ENCODE assay signal across 31 mouse cellular contexts in the genomic region with DNA sequence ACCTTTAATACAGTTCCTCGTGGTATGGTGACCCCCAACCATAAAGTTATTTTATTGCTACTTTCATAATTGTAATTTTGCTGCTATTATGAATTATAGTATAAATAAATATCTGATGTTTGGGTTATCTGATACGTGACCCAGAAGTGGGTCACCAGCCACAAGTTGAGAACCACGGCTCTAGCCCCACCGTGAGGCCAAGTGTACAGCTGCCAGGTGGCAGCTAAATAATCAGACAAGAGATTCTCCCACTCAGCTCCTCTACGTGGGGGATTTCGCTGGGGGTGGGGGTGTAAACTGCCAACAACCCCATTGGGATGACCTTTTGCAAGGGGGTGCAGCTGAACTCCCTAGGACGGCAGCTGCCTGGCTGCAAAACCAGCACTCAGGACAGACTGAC. TPM values are rescaled to one million over a fixed set of nuclear protein-coding genes. Genes with fewer than 3 reads are reported as not detected.
DNase-seq lines count a peak whose midpoint lies in the region; ATAC-seq and TF ChIP-seq lines count a peak whose summit lies in the region.
"Had no signal": no experiment of that assay in that cellular context is flagged by ENCODE, and none has a peak within 500 bp of the region (broad histone marks: within the 10 kb centered on the region; RNA-seq: fewer than 3 reads in every experiment).

No protein-coding gene starts in this region.

- peak; percentile 31 for TF ChIP-seq CTCF in heart, postnatal 0 days (IDR thresholded peaks at IDR 0.05; ENCODE audit: low read depth)
- TF ChIP-seq CTCF in liver, postnatal 0 days (IDR thresholded peaks at IDR 0.05; ENCODE audit: low read depth), result peak; percentile 25

- H3K9ac ChIP-seq in heart, postnatal 0 days (replicated peaks; ENCODE audit: low read depth, low read length), result no peak overlapping the region
- H3K9ac ChIP-seq in liver, postnatal 0 days (replicated peaks), result no peak overlapping the region
- H3K9ac ChIP-seq: embryonic facial prominence, embryonic 12.5 days; embryonic facial prominence, embryonic 15.5 days; forebrain, postnatal 0 days; heart, embryonic 15.5 days; hindbrain, embryonic 13.5 days had no signal

- H3K36me3 ChIP-seq in heart, postnatal 0 days (replicated peaks; ENCODE audit: control insufficient read depth, insufficient read depth, low read length), result peaks cover 12% of the 10 kb centered on the region; the same call in 1 of the 2 replicates
- H3K36me3 ChIP-seq in liver, postnatal 0 days (replicated peaks; ENCODE audit: insufficient read depth, low read length), result 0 out of 2 replicates have a peak, but pooled peaks cover 3% of the 10 kb centered on the region
- H3K36me3 ChIP-seq: embryonic facial prominence, embryonic 12.5 days; embryonic facial prominence, embryonic 15.5 days; G1E; heart, embryonic 12.5 days; heart, embryonic 15.5 days; hindbrain, embryonic 10.5 days; hindbrain, embryonic 13.5 days had no signal

- no peak overlapping the region for H3K4me3 ChIP-seq in heart, postnatal 0 days (ENCODE audit: low read depth, low read length)
- H3K4me3 ChIP-seq in liver, postnatal 0 days (ENCODE audit: low read depth, low read length), result no peak overlapping the region
- H3K4me3 ChIP-seq: embryonic facial prominence, embryonic 12.5 days; embryonic facial prominence, embryonic 15.5 days; heart, embryonic 12.5 days; heart, embryonic 15.5 days; hindbrain, embryonic 10.5 days; hindbrain, embryonic 13.5 days had no signal

- peaks cover 4% of the 10 kb centered on the region; the same call in 1 of the 2 replicates for H3K4me1 ChIP-seq in heart, postnatal 0 days (ENCODE audit: control insufficient read depth, insufficient read depth)
- no peaks in the 10 kb centered on the region for H3K4me1 ChIP-seq in liver, postnatal 0 days (ENCODE audit: insufficient read depth)

- 36% methylated on average over 7 of the region's 7 CpGs for whole genome bisulfite sequencing in heart, postnatal 0 days
- 46% methylated on average over 7 of the region's 7 CpGs for WGBS in liver, postnatal 0 days (ENCODE audit: insufficient replicate concordance)

- no peak overlapping the region for H3K4me2 ChIP-seq in heart, postnatal 0 days (ENCODE audit: low read depth, low read length)
- H3K4me2 ChIP-seq in liver, postnatal 0 days (ENCODE audit: low read depth, low read length), result no peak overlapping the region
- H3K4me2 ChIP-seq: embryonic facial prominence, embryonic 12.5 days; embryonic facial prominence, embryonic 15.5 days; heart, embryonic 12.5 days; heart, embryonic 15.5 days; hindbrain, embryonic 13.5 days had no signal

- TF ChIP-seq EP300 in heart, postnatal 0 days (IDR thresholded peaks at IDR 0.05; ENCODE audit: low read depth), result no peak
- no peak for TF ChIP-seq EP300 in liver, postnatal 0 days (IDR thresholded peaks at IDR 0.05; ENCODE audit: low read depth)

- peak; percentile 34 for DNase-seq in gastrocnemius, postnatal 14 days
- no peak for DNase-seq in gastrocnemius, postnatal 36 days
- no peak for DNase-seq in heart, postnatal 0 days (ENCODE audit: low spot score)
- no peak for DNase-seq in heart, postnatal 4 days
- no peak for DNase-seq in liver, postnatal 0 days
- no peak for DNase-seq in liver
- no peak for DNase-seq in natural killer cell, adult 2 months (ENCODE audit: low spot score in 2 of 2)
- DNase-seq: adrenal gland, adult 2 months; adrenal gland, postnatal 14 days; cerebellum, adult 11 months; cerebellum, adult 2 months; cerebellum, adult 9-11 months; cerebellum, postnatal 25 days; forebrain, postnatal 0 days; heart, postnatal 14 days; kidney, adult 18-20 months had no signal

- no peak overlapping the region for H3K27ac ChIP-seq in heart, postnatal 0 days (ENCODE audit: low read depth)
- H3K27ac ChIP-seq in liver, postnatal 0 days (ENCODE audit: low read depth), result no peak overlapping the region
- H3K27ac ChIP-seq: embryonic facial prominence, embryonic 12.5 days; embryonic facial prominence, embryonic 15.5 days; heart, embryonic 15.5 days; hindbrain, embryonic 10.5 days; hindbrain, embryonic 13.5 days had no signal

- no peak for ATAC-seq in heart, postnatal 0 days (ENCODE audit: insufficient read depth, low read depth)
- ATAC-seq in liver, postnatal 0 days, result no peak
- ATAC-seq: forebrain, embryonic 14.5 days; forebrain, postnatal 0 days; hindbrain, embryonic 16.5 days; inflammation-experienced regulatory T-cells, adult 6 months; intestine, embryonic 16.5 days had no signal

- peaks cover 10% of the 10 kb centered on the region; the same call in 1 of the 2 replicates for H3K27me3 ChIP-seq in heart, postnatal 0 days (ENCODE audit: control insufficient read depth, insufficient read depth, low read length)
- peaks cover 16% of the 10 kb centered on the region for H3K27me3 ChIP-seq in liver, postnatal 0 days (ENCODE audit: insufficient read depth, low read length)

- H3K9me3 ChIP-seq in heart, postnatal 0 days (replicated peaks; ENCODE audit: control insufficient read depth, low read length), result no peaks in the 10 kb centered on the region
- no peaks in the 10 kb centered on the region for H3K9me3 ChIP-seq in liver, postnatal 0 days (ENCODE audit: low read length)
- H3K9me3 ChIP-seq: embryonic facial prominence, embryonic 12.5 days; embryonic facial prominence, embryonic 15.5 days; G1E; heart, embryonic 12.5 days; heart, embryonic 15.5 days; hindbrain, embryonic 10.5 days; hindbrain, embryonic 13.5 days had no signal

- intact Hi-C loops in gastrocnemius, postnatal 14 days (cut with DNase I; ENCODE audit: low total_unique reads), result no loop called here
- intact Hi-C loops in gastrocnemius, postnatal 36 days (cut with DNase I), result loop anchor here (5.0 kb wide), 1 partner anchor 35 kb away; no protein-coding TSS in a partner anchor

RNA-seq across cellular contexts. Expression of a gene that starts 7.1 kb away (rescaled TPM):
- total RNA-seq in gastrocnemius, postnatal 14 days (2021), result 100 to 1,000 TPM; 460 to 465 TPM
- total RNA-seq in gastrocnemius, postnatal 36 days (2021), result 100 to 1,000 TPM; 612 to 621 TPM
- total RNA-seq in heart, postnatal 0 days (2014; rRNA removed; ENCODE audit: low replicate concordance), result 68.1 and 81.3 TPM in 2 replicates
- 24.7 and 25.9 TPM in 2 replicates for polyA plus RNA-seq in heart, postnatal 0 days (2015; fragmentation: Nextera tagmentation; extraction: Ambion mirVana)
- 10 to 100 TPM; 95.6 to 97.0 TPM for total RNA-seq in heart, postnatal 4 days (2021)
- 19.2 and 21.8 TPM in 2 replicates for polyA plus RNA-seq in liver, postnatal 0 days (2015; fragmentation: Nextera tagmentation; extraction: Ambion mirVana)
- total RNA-seq: common myeloid progenitor, adult 5-6 weeks; G1E had no signal
- polyA plus RNA-seq: G1E; inflammation-experienced regulatory T-cells, adult 6 months had no signal

RNA-seq across cellular contexts. Expression of a gene that starts 25.7 kb away (rescaled TPM):
- 100 to 1,000 TPM; 288 to 458 TPM for total RNA-seq in gastrocnemius, postnatal 14 days (2021)
- total RNA-seq in gastrocnemius, postnatal 36 days (2021), result 100 to 1,000 TPM; 572 to 620 TPM
- 1,058 and 1,196 TPM in 2 replicates for total RNA-seq in heart, postnatal 0 days (2014; rRNA removed; ENCODE audit: low replicate concordance)
- 332 and 600 TPM in 2 replicates for polyA plus RNA-seq in heart, postnatal 0 days (2015; fragmentation: Nextera tagmentation; extraction: Ambion mirVana)
- 100 to 1,000 TPM; 286 to 331 TPM for total RNA-seq in heart, postnatal 4 days (2021)
- 65.3 and 72.4 TPM in 2 replicates for polyA plus RNA-seq in liver, postnatal 0 days (2015; fragmentation: Nextera tagmentation; extraction: Ambion mirVana)

RNA-seq across cellular contexts. Expression of a gene that starts 44.7 kb away (rescaled TPM):
- 1 to 10 TPM; 1.2 to 1.5 TPM for total RNA-seq in gastrocnemius, postnatal 14 days (2021)
- 1 to 10 TPM; 1.4 to 2.4 TPM for total RNA-seq in gastrocnemius, postnatal 36 days (2021)
- not detected in 2 replicates for total RNA-seq in heart, postnatal 0 days (2014; rRNA removed; ENCODE audit: low replicate concordance)
- polyA plus RNA-seq in heart, postnatal 0 days (2015; fragmentation: Nextera tagmentation; extraction: Ambion mirVana), result 1.1 and 1.2 TPM in 2 replicates
- 1 to 10 TPM; 2.5 to 2.9 TPM for total RNA-seq in heart, postnatal 4 days (2021)
- polyA plus RNA-seq in liver, postnatal 0 days (2015; fragmentation: Nextera tagmentation; extraction: Ambion mirVana), result not detected in 2 replicates
- total RNA-seq: adrenal gland, adult 2 months; adrenal gland, postnatal 14 days; adrenal gland, postnatal 4 days; common myeloid progenitor, adult 5-6 weeks; forebrain, postnatal 0 days; G1E had no signal
- polyA plus RNA-seq: adrenal gland, adult 2 months; cerebellum, adult 2 months; forebrain, embryonic 14.5 days; forebrain, postnatal 0 days; frontal cortex, adult 2 months; G1E; gonadal fat pad, adult 2 months had no signal
